Mouse (Mus musculus) T-cell, adult 2 months (primary cell): Measurements from ENCODE around the gene Spata7.

Experiments
- DNase-seq: peaks from one replicate; pipeline ENCODE4 v3.0.0; 2022; ENCODE audit warnings: low spot score

Spata7 gene

GRCm38 (mm10) chr12:98673879-98674278 lies 45.9 kb downstream of the Spata7 start:
- DNase-seq = no peak

- peak; percentile 64 for DNase-seq
Measured at GRCm38 (mm10) chr12:98674627-98675143, 46.7 kb downstream of the Spata7 start.

GRCm38 (mm10) chr12:98676861-98677260 lies 48.9 kb downstream of the Spata7 start:
- no peak for DNase-seq

- no peak for DNase-seq
Measured at GRCm38 (mm10) chr12:98677336-98677735, 49.4 kb downstream of the Spata7 start.

- no peak for DNase-seq
Measured at GRCm38 (mm10) chr12:98679906-98680305, 51.9 kb downstream of the Spata7 start.

GRCm38 (mm10) chr12:98682196-98682595 lies 54.2 kb downstream of the Spata7 start:
- no peak for DNase-seq

- no peak for DNase-seq
Measured at GRCm38 (mm10) chr12:98683171-98683570, 55.2 kb downstream of the Spata7 start.

GRCm38 (mm10) chr12:98683574-98683973 lies 55.6 kb downstream of the Spata7 start:
- DNase-seq = no peak

GRCm38 (mm10) chr12:98690230-98690629 lies 62.3 kb downstream of the Spata7 start:
- no peak for DNase-seq

- no peak for DNase-seq
Measured at GRCm38 (mm10) chr12:98697202-98697601, 69.2 kb downstream of the Spata7 start.

GRCm38 (mm10) chr12:98701564-98701963 lies 73.6 kb downstream of the Spata7 start:
- no peak for DNase-seq

- no peak for DNase-seq
Measured at GRCm38 (mm10) chr12:98703554-98703953, 75.6 kb downstream of the Spata7 start.

- DNase-seq = no peak
Measured at GRCm38 (mm10) chr12:98703961-98704360, 76.0 kb downstream of the Spata7 start.

GRCm38 (mm10) chr12:98712819-98713218 lies 84.9 kb downstream of the Spata7 start:
- DNase-seq = no peak

GRCm38 (mm10) chr12:98713621-98714103 lies 85.7 kb downstream of the Spata7 start:
- DNase-seq = no peak

- no peak for DNase-seq
Measured at GRCm38 (mm10) chr12:98714757-98715156, 86.8 kb downstream of the Spata7 start.

GRCm38 (mm10) chr12:98716142-98716541 lies 88.2 kb downstream of the Spata7 start:
- no peak for DNase-seq
